Mouse (Mus musculus): ENCODE data around the gene Tdp1. TPM values are rescaled to one million over a fixed set of nuclear protein-coding genes. Genes with fewer than 3 reads are reported as not detected.

The Tdp1 gene
- polyA plus RNA-seq, 1 experiment from 2014 or later = 51.3 TPM

DNA sequence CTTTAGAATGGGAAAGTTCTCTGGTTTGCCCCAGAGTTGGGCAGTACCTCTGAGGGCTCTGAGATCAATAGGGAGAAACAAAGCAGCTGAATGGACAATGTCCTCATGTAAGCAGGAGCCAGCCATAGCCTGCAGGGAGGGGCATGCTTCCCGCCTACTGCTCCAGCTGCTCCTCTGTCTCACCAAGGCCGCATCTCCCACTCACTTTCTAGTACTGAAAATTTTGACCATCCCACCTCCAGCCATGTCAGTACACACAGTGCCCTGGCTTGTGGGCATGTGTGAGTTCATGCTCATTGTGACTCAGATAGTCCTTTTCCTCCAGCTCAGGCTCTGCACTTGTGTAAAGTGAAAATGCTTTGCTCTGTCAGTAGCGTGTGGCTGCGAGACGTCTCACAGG is 20.2 kb downstream of the Tdp1 start:
- no peak for DNase-seq (ENCODE audit: low spot score)
- Histone ChIP-seq H3K4me3 (no peak overlapping the region), H3K36me3 (peaks cover 52% of the 10 kb centered on the region), H3K27ac (no peak overlapping the region), H3K9me3 (no peaks in the 10 kb centered on the region), H3K4me1 (no peaks in the 10 kb centered on the region), H3K27me3 (ENCODE audit: insufficient read depth, poor library complexity, severe bottlenecking) (no peaks in the 10 kb centered on the region)
- 95% methylated on average over 5 of the region's 5 CpGs for WGBS

DNA sequence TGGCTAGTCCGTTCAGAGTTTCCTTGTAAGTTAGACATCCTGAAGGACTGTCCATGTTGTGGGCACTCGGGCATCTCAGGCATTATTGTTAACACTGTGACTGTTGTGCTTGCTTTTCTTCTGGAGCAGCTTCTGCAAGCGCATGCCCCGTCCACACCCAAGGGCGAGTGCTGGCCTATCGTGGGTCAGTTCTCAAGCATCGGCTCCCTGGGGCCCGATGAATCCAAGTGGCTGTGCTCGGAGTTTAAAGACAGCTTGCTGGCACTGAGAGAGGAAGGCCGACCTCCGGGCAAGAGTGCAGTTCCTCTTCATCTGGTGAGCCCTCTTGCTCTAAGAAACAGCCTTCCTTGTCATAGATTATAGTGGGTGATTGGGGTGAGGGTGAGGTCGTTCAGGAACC is 27.1 kb downstream of the Tdp1 start:
- H3K4me1 ChIP-seq = no peaks in the 10 kb centered on the region
- no peaks in the 10 kb centered on the region for H3K9me3 ChIP-seq
- H3K4me3 ChIP-seq = no peak overlapping the region
- 89% methylated on average over 12 of the region's 12 CpGs for WGBS
- peaks cover 60% of the 10 kb centered on the region for H3K36me3 ChIP-seq
- H3K27me3 ChIP-seq (ENCODE audit: insufficient read depth, poor library complexity, severe bottlenecking) = no peaks in the 10 kb centered on the region
- DNase-seq (ENCODE audit: low spot score) = no peak
- no peak overlapping the region for H3K27ac ChIP-seq

DNA sequence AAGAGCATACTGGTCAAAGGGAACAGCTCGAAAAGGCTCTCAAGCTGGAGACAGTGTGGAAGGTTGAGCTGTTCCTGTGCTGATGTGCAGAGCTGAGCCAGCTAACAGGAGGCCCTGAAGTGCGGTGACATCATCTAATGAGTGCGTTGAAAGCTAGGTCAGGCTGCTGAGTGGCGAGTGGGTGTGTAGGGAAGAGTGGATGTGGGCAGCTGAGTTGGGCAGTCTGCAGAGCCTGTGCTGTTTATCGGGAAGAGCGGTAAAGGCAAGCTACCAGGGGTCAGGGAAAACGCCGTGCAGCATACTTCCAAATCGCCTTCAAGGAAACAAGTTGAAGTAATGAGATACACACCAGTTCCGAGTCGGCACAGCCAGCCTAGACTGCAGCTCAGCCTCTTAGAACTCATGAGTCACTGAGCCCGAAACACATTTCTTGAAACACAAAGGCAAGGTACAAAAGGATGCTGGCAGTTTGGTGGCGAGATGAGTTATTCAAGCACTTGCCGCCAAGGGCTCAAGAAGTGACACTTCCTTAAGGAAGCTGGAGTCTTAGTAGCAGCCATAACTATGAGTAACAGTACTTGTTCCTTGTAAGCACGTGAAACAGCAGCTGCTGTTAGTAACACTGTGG is 33.6 kb downstream of the Tdp1 start:
- Histone ChIP-seq H3K27ac (no peak overlapping the region), H3K4me3 (no peak overlapping the region), H3K36me3 (peaks cover 25% of the 10 kb centered on the region), H3K27me3 (ENCODE audit: insufficient read depth, poor library complexity, severe bottlenecking) (no peaks in the 10 kb centered on the region), H3K9me3 (no peaks in the 10 kb centered on the region), H3K4me1 (peaks cover 13% of the 10 kb centered on the region; the same call in 1 of the 2 replicates)
- peak; percentile 89 for DNase-seq (ENCODE audit: low spot score)
- 65% methylated on average over 15 of the region's 15 CpGs for WGBS

DNA sequence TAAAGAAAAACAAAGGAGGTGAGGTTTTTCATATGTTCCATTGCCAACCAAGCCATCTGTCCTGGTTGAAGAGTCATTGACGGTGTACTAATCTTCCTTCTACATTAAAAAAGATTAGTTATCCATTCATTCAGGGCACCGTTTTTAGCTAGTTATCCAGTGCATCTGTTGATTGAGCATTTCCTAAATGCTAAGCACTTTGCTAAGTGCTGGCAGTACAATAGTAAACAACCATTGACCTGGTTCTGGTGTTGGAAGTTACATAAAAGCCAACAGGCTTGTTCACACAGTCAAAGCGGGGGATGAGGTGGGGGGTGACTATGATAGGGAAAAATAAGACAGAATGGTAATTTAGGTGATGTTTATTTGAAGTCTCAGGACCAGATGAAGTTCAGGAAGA is 35.3 kb downstream of the Tdp1 start:
- DNase-seq (ENCODE audit: low spot score) = no peak
- Histone ChIP-seq H3K27ac (no peak overlapping the region), H3K27me3 (ENCODE audit: insufficient read depth, poor library complexity, severe bottlenecking) (no peaks in the 10 kb centered on the region), H3K4me1 (peaks cover 25% of the 10 kb centered on the region; the same call in 1 of the 2 replicates), H3K9me3 (no peaks in the 10 kb centered on the region), H3K4me3 (no peak overlapping the region), H3K36me3 (peaks cover 20% of the 10 kb centered on the region)
- 87% methylated on average over 3 of the region's 3 CpGs for WGBS

DNA sequence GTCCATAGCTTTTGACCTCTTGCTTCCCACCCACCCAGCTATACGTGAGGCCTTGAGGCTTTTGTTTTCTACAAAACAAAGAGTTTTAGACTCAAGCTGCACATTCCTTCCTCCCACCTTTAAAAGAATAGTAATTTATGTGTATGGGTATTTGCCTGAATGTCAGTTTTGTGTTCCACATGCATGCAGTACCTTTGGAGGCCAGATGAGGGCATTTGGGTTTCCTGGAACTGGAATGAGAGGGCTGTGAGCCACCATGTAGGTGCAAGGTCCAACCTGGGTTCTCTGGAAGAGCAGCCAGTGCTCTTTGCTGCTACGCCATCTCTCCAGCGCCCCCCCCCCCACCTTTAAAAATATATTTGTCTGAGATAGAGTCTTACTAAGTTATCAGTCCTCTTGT is 36.7 kb downstream of the Tdp1 start:
- no peaks in the 10 kb centered on the region for H3K27me3 ChIP-seq (ENCODE audit: insufficient read depth, poor library complexity, severe bottlenecking)
- H3K9me3 ChIP-seq = no peaks in the 10 kb centered on the region
- H3K4me3 ChIP-seq = no peak overlapping the region
- H3K4me1 ChIP-seq = peaks cover 28% of the 10 kb centered on the region; the same call in 1 of the 2 replicates
- H3K27ac ChIP-seq = no peak overlapping the region
- peaks cover 14% of the 10 kb centered on the region; the same call in 1 of the 2 replicates for H3K36me3 ChIP-seq
- 83% methylated on average over 3 of the region's 3 CpGs for WGBS
- DNase-seq (ENCODE audit: low spot score) = no peak

DNA sequence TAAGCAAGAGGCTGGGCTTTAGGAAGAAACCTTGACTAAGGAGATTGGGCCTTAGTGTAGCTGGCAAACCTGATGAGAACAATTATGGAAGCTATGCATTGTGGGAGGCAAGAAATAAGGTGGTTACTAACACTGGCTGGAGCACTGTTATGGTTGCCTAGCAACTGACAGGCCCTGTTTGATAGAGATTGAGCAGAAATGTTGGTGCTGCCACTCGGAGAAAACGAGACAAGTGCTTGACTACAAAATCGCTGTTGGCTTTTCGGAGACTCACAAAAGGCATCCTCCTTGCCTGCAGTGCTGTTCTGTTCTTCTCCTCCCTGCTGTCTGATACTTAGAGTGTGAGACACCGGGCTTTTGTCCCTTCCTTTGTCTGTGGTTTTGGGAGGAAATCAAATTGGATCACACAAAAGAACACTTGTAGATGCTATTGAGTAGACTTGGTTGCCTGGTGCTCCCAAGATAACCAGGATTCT is 38.9 kb downstream of the Tdp1 start:
- peaks cover 17% of the 10 kb centered on the region; the same call in 1 of the 2 replicates for H3K36me3 ChIP-seq
- H3K4me3 ChIP-seq = no peak overlapping the region
- peak; percentile 78 for DNase-seq (ENCODE audit: low spot score)
- H3K9me3 ChIP-seq = no peaks in the 10 kb centered on the region
- WGBS = 27% methylated on average over 5 of the region's 5 CpGs
- no peaks in the 10 kb centered on the region for H3K27me3 ChIP-seq (ENCODE audit: insufficient read depth, poor library complexity, severe bottlenecking)
- 0 out of 2 replicates have a peak overlapping the region, but pooled peaks have one; percentile 4 for H3K27ac ChIP-seq
- H3K4me1 ChIP-seq = peaks cover 18% of the 10 kb centered on the region; the same call in 1 of the 2 replicates

DNA sequence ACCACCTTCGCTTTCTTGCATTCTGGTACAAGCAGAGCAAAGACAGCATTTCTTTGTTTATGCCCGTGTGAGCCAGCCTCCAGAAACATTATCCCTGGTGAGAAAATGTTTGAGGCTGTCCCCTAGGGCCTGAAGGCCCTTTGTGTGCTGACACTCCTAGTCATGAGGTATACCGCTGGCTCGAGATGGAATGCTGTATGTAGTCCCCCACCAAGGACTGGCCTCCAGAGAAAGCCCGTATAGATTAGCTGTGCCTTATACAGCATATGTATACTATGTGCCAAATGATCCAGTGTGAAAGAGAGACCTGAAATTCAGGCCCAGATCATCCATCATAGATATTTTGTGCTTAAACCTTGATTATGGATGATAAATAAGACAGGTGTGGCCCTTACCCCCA is 39.4 kb downstream of the Tdp1 start:
- Histone ChIP-seq H3K27me3 (ENCODE audit: insufficient read depth, poor library complexity, severe bottlenecking) (no peaks in the 10 kb centered on the region), H3K4me1 (peaks cover 16% of the 10 kb centered on the region; the same call in 1 of the 2 replicates), H3K27ac (0 out of 2 replicates have a peak overlapping the region, but pooled peaks have one; percentile 4), H3K4me3 (no peak overlapping the region), H3K36me3 (peaks cover 17% of the 10 kb centered on the region; the same call in 1 of the 2 replicates), H3K9me3 (no peaks in the 10 kb centered on the region)
- DNase-seq (ENCODE audit: low spot score) = no peak
- 74% methylated on average over 5 of the region's 5 CpGs for WGBS

DNA sequence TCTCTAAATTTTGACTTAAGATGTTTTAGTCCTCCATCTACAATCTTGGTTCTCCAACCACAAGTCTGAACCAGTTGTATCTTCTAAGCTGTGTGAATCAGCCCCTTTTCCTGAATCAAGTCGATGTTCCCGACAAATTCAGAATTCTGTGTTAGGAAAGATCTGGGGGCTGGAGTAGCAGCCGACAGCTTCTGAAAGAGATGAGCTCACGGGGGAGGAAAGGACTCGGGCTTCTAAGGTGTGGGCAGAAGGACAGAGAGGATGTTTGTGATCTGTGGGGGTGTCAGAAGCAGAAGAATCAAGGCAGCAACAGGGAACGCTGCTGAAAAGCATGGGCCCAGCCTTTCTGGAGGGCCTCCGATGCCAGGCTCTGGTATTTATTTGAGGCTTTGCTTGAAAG is 44.0 kb downstream of the Tdp1 start:
- Histone ChIP-seq H3K4me1 (peaks cover 16% of the 10 kb centered on the region; the same call in 1 of the 2 replicates), H3K27me3 (ENCODE audit: insufficient read depth, poor library complexity, severe bottlenecking) (no peaks in the 10 kb centered on the region), H3K9me3 (no peaks in the 10 kb centered on the region), H3K27ac (no peak overlapping the region), H3K4me3 (no peak overlapping the region), H3K36me3 (peaks cover 16% of the 10 kb centered on the region)
- 84% methylated on average over 7 of the region's 7 CpGs for WGBS
- DNase-seq (ENCODE audit: low spot score) = no peak

DNA sequence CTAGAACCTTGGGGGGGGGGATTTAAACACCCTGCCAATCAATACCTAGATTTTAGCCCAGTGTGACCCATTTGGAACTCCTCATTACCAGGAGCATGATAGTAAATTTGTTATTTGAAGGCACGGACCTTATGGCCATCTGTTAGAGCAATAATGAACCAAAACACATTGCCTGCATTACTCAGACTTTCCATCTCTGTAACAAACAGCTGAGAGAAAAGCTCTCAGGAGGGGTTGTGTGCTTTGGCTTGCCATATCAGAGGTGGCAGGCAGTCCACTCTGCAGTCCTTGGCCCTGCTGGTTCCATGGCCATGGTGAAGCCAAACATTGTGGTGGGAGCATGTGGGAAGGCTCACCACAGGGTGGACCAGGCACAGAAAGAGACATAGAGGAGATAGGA is 44.8 kb downstream of the Tdp1 start:
- Histone ChIP-seq H3K36me3 (peaks cover 20% of the 10 kb centered on the region), H3K27ac (no peak overlapping the region)
- WGBS = 75% methylated on average over 1 of the region's 1 CpGs

DNA sequence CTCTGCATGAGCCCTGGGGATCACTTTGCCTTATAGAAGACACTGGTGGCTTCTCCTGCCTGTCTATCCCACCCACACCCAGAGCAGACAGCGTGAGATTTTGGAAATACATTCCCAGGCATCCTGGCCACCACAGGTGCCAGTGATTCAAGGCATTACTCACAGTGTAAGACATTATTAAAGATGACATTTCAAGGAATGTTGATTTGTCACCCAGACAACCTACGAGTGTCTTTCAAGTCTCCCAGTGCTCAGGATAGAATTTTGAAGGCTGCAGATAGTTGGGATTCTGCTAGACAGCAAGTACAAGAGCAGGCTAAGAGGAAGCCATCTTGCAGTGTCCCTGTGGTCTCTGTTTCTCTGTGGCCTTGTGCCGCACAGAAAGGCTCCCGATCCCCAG is 47.9 kb downstream of the Tdp1 start:
- Histone ChIP-seq H3K4me3 (no peak overlapping the region), H3K27me3 (ENCODE audit: insufficient read depth, poor library complexity, severe bottlenecking) (no peaks in the 10 kb centered on the region), H3K9me3 (no peaks in the 10 kb centered on the region), H3K4me1 (peaks cover 12% of the 10 kb centered on the region; the same call in 1 of the 2 replicates), H3K36me3 (peaks cover 25% of the 10 kb centered on the region), H3K27ac (no peak overlapping the region)
- WGBS = 92% methylated on average over 4 of the region's 4 CpGs
- DNase-seq (ENCODE audit: low spot score) = no peak

More for the DNA sequence above, 44.8 kb downstream of the Tdp1 start:
- H3K4me1 ChIP-seq = 0 out of 2 replicates have a peak, but pooled peaks cover 8% of the 10 kb centered on the region
- H3K9me3 ChIP-seq = no peaks in the 10 kb centered on the region
- no peak for DNase-seq (ENCODE audit: low spot score)
- H3K27me3 ChIP-seq (ENCODE audit: insufficient read depth, poor library complexity, severe bottlenecking) = no peaks in the 10 kb centered on the region
- no peak overlapping the region for H3K4me3 ChIP-seq

DNA sequence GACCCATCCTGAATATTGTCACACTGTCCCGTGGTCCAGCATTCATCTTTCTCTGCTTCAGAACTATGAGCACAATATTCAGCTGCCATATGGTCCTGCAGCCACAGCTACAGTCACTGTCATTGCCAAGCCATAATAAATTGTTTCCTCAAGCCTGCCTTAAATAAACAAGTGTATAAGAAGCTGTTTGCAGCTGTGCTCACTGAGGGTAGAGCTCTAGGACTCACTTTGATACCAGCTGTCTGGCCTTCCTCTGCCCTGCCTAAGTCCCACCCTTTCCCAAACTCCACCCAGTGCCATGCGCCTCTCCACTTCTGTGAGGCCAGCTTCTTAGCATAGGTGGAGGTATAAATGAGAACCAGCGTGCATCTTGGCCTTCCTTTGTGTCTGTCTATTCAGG is 49.3 kb downstream of the Tdp1 start:
- 92% methylated on average over 3 of the region's 3 CpGs for WGBS
- peaks cover 28% of the 10 kb centered on the region for H3K36me3 ChIP-seq

DNA sequence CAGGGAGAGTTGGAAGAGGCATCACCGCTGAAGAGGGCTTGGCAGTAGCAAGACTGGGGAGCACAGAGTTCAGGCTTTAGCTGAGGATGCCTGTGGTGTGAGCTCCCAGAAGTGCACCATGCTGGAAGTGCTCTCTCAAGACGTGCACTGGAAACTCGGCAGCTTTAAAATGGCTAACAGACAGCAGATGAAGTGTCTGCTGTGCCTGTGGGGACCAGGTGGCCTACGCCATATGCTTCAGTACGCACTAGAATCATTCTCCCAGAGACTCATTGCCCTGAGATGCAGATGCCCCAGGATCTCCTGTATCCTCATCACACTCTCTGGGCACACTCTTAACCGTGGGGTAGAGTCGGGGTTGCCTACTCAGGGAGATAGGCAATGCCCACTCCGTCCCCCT is 51.1 kb downstream of the Tdp1 start:
- DNase-seq (ENCODE audit: low spot score) = no peak
- Histone ChIP-seq H3K9me3 (no peaks in the 10 kb centered on the region), H3K4me3 (no peak overlapping the region), H3K36me3 (peaks cover 34% of the 10 kb centered on the region), H3K27ac (no peak overlapping the region), H3K27me3 (ENCODE audit: insufficient read depth, poor library complexity, severe bottlenecking) (no peaks in the 10 kb centered on the region), H3K4me1 (peaks cover 10% of the 10 kb centered on the region; the same call in 1 of the 2 replicates)
- 93% methylated on average over 8 of the region's 8 CpGs for WGBS

More for the DNA sequence above, 49.3 kb downstream of the Tdp1 start:
- Histone ChIP-seq H3K4me1 (peaks cover 12% of the 10 kb centered on the region; the same call in 1 of the 2 replicates), H3K27me3 (ENCODE audit: insufficient read depth, poor library complexity, severe bottlenecking) (no peaks in the 10 kb centered on the region), H3K4me3 (no peak overlapping the region), H3K9me3 (no peaks in the 10 kb centered on the region), H3K27ac (no peak overlapping the region)
- DNase-seq (ENCODE audit: low spot score) = no peak

DNA sequence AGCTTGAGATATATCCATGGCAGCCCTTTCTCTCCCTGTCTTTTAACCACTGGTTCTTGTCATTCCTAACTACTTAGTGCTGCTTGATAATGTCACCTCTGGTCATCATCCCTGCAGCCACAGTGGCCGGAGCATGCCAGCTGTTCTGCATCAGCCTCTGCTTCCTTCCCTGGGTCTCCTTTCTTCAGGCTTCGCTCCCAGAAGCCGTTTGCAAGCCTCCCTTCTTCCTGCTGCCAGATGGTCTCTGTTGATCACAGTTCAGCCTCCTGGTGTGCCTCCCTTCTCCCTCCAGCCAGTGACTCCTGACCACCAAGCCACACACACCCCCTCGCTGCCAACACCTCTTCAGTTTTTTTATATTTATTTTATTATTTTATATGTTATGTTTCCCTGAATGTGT is 54.2 kb downstream of the Tdp1 start:
- 53% methylated on average over 4 of the region's 4 CpGs for WGBS
- Histone ChIP-seq H3K4me1 (peaks cover 19% of the 10 kb centered on the region; the same call in 1 of the 2 replicates), H3K36me3 (peaks cover 42% of the 10 kb centered on the region), H3K27me3 (ENCODE audit: insufficient read depth, poor library complexity, severe bottlenecking) (no peaks in the 10 kb centered on the region), H3K4me3 (no peak overlapping the region), H3K27ac (no peak overlapping the region), H3K9me3 (no peaks in the 10 kb centered on the region)
- no peak for DNase-seq (ENCODE audit: low spot score)

Measured in heart, embryonic 10.5 days (tissue).